Mouse (Mus musculus): ENCODE measurements around the gene Rpl38. TPM values are rescaled to one million over a fixed set of nuclear protein-coding genes. Genes with fewer than 3 reads are reported as not detected.
A peak's percentile ranks its signal among the peaks of the same experiment; 100 is the strongest.
"Not testable (repeated sequence)": the region's sequence is repeated elsewhere in the genome, so short reads cannot be mapped to it uniquely, and the experiment has no call there.

The Rpl38 gene
- polyA plus RNA-seq, 1 experiment from 2014 or later: 1,077 TPM

DNA sequence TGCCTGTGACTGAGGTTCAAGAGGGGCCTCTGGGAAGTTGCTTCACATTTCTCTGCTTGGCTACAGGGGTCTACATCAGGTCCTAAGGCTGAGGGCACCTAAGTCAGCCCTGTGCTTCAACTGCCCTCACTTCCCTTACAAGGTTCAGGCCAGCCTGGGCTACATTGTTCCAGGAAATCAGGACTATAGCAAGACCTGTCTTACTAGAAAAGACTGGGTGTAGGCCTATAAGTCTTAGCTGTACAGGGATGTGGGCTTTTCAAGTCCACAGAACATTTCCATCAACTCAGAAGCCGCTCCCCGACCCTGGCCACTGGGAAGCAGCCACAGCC is 5.4 kb downstream of the Rpl38 start:
- no peak overlapping the region for H3K9ac ChIP-seq
- no peaks in the 10 kb centered on the region for H3K9me3 ChIP-seq (replicated peaks)
- H3K4me3 ChIP-seq: no peak overlapping the region
- H3K36me3 ChIP-seq (ENCODE audit: poor library complexity, severe bottlenecking): peaks cover 44% of the 10 kb centered on the region
- no peak overlapping the region for H3K4me2 ChIP-seq
- no peak for ATAC-seq
- peaks cover 6% of the 10 kb centered on the region for H3K27me3 ChIP-seq
- H3K27ac ChIP-seq: no peak overlapping the region
- peaks cover 47% of the 10 kb centered on the region for H3K4me1 ChIP-seq
- 65% methylated on average over 2 of the region's 2 CpGs for WGBS

DNA sequence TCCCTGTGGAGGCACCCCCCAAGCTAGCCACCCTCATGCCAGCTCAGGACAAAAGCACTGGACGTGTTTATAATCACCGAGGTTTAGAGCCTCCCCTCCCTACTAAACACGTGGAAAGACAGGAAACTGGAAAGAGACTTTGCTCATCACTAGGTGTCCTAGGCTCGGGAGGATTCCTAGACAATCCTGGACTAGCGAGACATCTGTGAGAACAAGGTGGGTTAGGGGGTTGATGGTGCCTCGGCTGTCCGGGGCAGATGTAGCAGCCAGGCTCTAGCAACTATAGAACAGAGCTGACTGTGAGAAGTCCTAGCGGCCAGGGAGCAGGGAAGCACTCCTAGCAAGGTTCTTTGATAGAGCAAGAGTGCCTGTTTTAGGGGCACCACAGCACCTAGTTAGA is 5.9 kb downstream of the Rpl38 start:
- WGBS: 47% methylated on average over 8 of the region's 8 CpGs
- Histone ChIP-seq H3K9ac (no peak overlapping the region), H3K9me3 (replicated peaks) (no peaks in the 10 kb centered on the region), H3K36me3 (ENCODE audit: poor library complexity, severe bottlenecking) (peaks cover 44% of the 10 kb centered on the region), H3K4me2 (no peak overlapping the region), H3K4me3 (no peak overlapping the region), H3K27me3 (peaks cover 6% of the 10 kb centered on the region), H3K27ac (no peak overlapping the region), H3K4me1 (peaks cover 47% of the 10 kb centered on the region)
- no peak for ATAC-seq

DNA sequence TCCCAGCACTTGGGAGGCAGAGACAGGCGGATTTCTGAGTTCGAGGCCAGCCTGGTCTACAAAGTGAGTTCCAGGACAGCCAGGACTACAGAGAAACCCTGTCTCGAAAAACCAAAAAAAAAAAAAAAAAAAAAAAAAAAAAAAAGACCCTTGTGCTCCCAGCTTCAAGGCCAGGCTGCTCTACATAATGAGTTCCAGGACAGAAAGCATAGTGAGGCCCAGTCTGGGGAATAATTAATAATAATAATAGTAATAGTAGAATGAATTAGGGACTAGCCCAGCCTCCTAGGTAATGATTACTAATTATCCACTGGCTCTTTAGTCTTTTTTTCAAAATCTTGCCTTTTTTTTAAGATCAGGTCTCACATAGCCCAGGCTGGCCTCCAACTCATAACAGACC is 6.5 kb downstream of the Rpl38 start:
- not testable (repeated sequence) for H3K27ac ChIP-seq; H3K9ac ChIP-seq; ATAC-seq; H3K9me3 ChIP-seq (replicated peaks); H3K27me3 ChIP-seq
- H3K4me3 ChIP-seq: 0 out of 2 replicates have a peak overlapping the region, but pooled peaks have one; percentile 61
- peak overlapping the region; percentile 93 for H3K4me2 ChIP-seq
- H3K36me3 ChIP-seq (ENCODE audit: poor library complexity, severe bottlenecking): peaks cover 44% of the 10 kb centered on the region
- WGBS: 95% methylated on average over 2 of the region's 3 CpGs
- peaks cover 40% of the 10 kb centered on the region for H3K4me1 ChIP-seq

DNA sequence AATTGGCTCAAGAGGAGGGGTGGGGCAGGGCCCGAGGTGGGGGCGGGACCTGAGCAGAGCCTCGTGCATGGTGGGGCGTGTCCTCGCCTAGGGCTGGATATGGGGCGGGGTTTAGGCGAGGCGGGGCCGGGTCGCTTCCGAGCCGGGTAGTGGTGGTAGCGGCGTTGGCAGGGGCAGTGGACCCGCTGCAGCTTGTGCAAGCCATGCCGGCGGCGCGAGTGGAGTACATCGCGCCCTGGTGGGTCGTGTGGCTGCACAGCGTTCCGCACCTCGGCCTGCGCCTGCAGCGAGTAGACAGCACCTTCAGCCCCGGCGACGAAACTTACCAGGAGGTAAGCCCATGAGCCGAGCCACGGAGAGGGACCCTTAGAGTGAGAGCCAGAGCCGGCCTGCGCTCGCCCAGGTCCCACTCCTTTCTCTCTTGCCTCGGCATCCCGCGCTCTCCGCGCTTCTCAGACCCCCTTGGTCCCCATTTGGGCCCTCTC is 7.1 kb downstream of the Rpl38 start, which contains the start of gene Ttyh2:
Gene Ttyh2, plus strand, starts transcription at position 91 of the 485 bp plus-strand sequence.
- peaks cover 34% of the 10 kb centered on the region for H3K4me1 ChIP-seq
- ATAC-seq: peak; percentile 89

DNA sequence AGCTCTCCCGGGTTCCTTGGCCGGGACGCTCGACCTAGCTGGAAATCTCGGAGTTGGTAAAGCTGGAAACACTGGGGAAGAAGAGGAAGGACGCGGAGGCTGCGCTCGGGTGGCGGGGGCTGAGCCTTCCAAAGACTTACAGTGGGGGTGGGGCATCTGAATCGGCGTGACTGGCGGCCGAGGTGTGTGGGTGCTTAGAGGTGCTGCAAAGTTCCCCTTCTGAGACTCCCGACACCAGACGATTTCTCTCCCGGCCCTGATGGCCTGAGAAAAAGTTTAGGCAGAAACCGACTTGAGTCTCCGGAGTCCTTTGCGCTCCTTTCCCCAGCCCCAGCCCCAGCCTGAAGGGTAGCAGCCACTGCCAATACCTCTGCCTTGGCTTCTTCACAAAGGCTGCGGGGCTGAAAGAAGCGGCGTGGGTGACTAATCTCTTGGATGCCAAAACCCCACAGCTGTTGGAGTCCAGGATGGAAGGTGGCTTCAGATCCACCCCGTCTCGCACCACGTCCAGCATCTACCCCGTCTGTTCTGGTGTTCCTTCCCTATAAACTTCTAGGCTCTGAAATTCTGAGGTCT is 7.6 kb downstream of the Rpl38 start:
- H3K4me3 ChIP-seq: peak overlapping the region; percentile 61
- peaks cover 29% of the 10 kb centered on the region for H3K4me1 ChIP-seq
- H3K36me3 ChIP-seq (ENCODE audit: poor library complexity, severe bottlenecking): peaks cover 36% of the 10 kb centered on the region
- peaks cover 6% of the 10 kb centered on the region for H3K27me3 ChIP-seq
- 2% methylated on average over 27 of the region's 27 CpGs for WGBS
- ATAC-seq: peak; percentile 32
- H3K9ac ChIP-seq: peak overlapping the region; percentile 81
- H3K4me2 ChIP-seq: peak overlapping the region; percentile 93
- peak overlapping the region; percentile 51 for H3K27ac ChIP-seq
- no peaks in the 10 kb centered on the region for H3K9me3 ChIP-seq (replicated peaks)

More for the DNA sequence above, 7.1 kb downstream of the Rpl38 start, which contains the start of gene Ttyh2:
- Histone ChIP-seq H3K27ac (peak within 1 kb of the TSS; percentile 51), H3K36me3 (ENCODE audit: poor library complexity, severe bottlenecking) (peaks cover 42% of the 10 kb centered on the region), H3K4me2 (peak within 1 kb of the TSS; percentile 93), H3K9me3 (replicated peaks) (no peaks in the 10 kb centered on the region), H3K27me3 (peaks cover 6% of the 10 kb centered on the region), H3K9ac (peak within 1 kb of the TSS; percentile 81), H3K4me3 (peak within 1 kb of the TSS; percentile 61)
- under 1% methylated on average over 40 of the region's 40 CpGs for WGBS

DNA sequence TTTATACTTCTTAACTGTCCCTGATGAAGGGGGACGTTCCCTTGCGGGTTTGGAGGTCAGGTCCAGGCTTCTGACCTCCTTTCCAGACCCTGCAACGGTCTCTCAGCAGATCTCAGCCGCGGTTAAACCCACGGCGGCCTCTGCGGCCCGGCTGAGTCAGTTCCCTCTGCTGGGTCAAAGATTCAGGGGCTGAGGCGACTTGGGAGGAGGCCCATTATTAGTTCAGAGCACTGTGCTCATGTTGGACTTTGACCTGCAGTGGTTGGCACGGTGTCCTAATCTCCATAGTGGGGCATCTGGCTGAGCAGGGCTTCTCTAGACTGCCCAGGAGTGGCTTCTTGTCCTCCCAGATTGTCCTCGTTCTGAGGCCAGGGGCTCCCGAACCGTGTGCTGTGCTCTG is 8.1 kb downstream of the Rpl38 start:
- peaks cover 6% of the 10 kb centered on the region for H3K27me3 ChIP-seq
- no peaks in the 10 kb centered on the region for H3K9me3 ChIP-seq (replicated peaks)
- ATAC-seq: no peak
- H3K9ac ChIP-seq: peak overlapping the region; percentile 81
- peaks cover 31% of the 10 kb centered on the region for H3K36me3 ChIP-seq (ENCODE audit: poor library complexity, severe bottlenecking)
- no peak overlapping the region for H3K27ac ChIP-seq
- peak overlapping the region; percentile 93 for H3K4me2 ChIP-seq
- H3K4me3 ChIP-seq: peak overlapping the region; percentile 61
- 7% methylated on average over 14 of the region's 14 CpGs for WGBS
- peaks cover 27% of the 10 kb centered on the region for H3K4me1 ChIP-seq

DNA sequence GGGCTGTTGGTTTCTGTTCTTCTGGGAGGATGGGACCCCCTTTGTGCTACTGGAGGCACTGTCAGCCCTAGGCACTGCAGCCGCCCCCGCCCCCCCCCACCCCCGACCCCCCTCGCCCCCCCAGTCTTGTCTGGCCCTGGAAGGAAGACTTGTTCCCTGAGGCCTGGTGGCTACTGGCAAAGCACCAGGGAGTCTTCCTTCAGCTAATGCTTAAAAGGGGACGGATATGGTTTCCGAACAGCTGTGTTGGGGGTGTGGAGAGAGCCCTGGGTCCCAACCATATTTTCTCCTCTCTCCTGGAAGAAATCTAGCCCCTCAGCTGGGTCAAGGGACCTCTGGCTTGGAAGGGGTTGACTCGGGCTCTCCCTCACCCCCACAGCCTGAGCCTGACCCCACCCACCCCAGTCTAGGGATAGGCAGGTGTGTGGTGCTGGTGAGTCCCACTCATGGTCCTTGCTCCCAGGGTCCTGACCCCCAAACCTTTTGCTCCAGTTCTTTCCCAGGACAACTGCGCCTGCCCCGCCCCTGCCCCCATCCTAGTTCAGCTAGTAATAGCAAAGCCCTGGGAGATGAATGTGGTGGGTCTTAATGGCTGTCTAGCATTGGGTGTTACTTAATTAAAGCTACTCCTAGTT is 8.7 kb downstream of the Rpl38 start:
- WGBS: 42% methylated on average over 9 of the region's 9 CpGs
- Histone ChIP-seq H3K4me1 (peaks cover 27% of the 10 kb centered on the region), H3K27ac (no peak overlapping the region), H3K4me3 (peak overlapping the region; percentile 61), H3K27me3 (peaks cover 6% of the 10 kb centered on the region), H3K36me3 (ENCODE audit: poor library complexity, severe bottlenecking) (peaks cover 25% of the 10 kb centered on the region), H3K4me2 (peak overlapping the region; percentile 93), H3K9me3 (replicated peaks) (no peaks in the 10 kb centered on the region), H3K9ac (peak overlapping the region; percentile 81; the same call in 1 of the 2 replicates)
- ATAC-seq: no peak

DNA sequence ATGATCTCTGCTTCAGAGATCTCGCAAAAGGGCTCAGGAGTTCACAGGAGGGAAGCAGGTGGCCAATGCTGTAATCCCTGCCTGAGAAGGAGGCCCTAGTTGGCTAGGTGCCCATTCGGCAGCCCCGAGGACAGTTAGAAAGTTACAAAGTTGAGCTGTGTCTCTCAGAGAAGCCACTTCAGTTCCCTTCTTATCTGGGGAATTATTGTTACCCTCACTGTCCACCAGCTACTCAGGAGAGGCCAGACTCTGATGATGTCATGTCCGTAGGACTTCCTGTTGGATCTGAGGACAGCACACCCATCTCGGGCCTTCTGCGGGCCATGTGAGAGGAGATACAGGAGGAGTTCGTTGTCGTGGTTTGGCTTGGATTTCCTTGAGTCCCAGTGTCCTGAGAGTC is 11.3 kb downstream of the Rpl38 start:
- H3K27me3 ChIP-seq: peaks cover 6% of the 10 kb centered on the region
- WGBS: 78% methylated on average over 8 of the region's 8 CpGs
- H3K36me3 ChIP-seq (ENCODE audit: poor library complexity, severe bottlenecking): peaks cover 4% of the 10 kb centered on the region; the same call in 1 of the 2 replicates
- no peak overlapping the region for H3K4me3 ChIP-seq
- no peak overlapping the region for H3K9ac ChIP-seq
- H3K27ac ChIP-seq: no peak overlapping the region
- no peak overlapping the region for H3K4me2 ChIP-seq
- H3K9me3 ChIP-seq (replicated peaks): no peaks in the 10 kb centered on the region
- peaks cover 27% of the 10 kb centered on the region for H3K4me1 ChIP-seq
- ATAC-seq: no peak

DNA sequence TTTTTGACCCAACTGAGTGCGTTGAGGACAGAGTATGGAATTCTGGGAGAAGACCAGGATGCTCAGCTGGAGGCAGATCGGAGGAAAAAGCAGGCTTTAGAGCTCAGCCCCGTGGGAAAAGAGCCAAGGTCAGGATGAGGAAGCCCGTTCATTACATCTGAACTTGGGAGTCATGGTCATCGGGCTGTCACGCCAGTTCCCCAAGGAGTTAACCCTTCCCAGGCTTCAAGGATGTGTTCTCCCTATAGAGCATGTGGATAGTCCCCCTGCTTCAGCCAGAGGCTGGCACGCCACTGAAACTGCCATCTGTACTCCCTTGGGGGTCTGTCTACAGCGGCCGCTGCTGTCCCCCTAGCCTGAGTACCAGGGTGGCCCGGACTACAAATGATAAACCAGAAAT is 12.0 kb downstream of the Rpl38 start:
- no peak overlapping the region for H3K27ac ChIP-seq
- peaks cover 4% of the 10 kb centered on the region; the same call in 1 of the 2 replicates for H3K36me3 ChIP-seq (ENCODE audit: poor library complexity, severe bottlenecking)
- no peaks in the 10 kb centered on the region for H3K9me3 ChIP-seq (replicated peaks)
- no peak overlapping the region for H3K9ac ChIP-seq
- whole genome bisulfite sequencing: 69% methylated on average over 10 of the region's 10 CpGs
- H3K4me2 ChIP-seq: no peak overlapping the region
- ATAC-seq: no peak
- peaks cover 23% of the 10 kb centered on the region for H3K4me1 ChIP-seq
- no peak overlapping the region for H3K4me3 ChIP-seq
- peaks cover 6% of the 10 kb centered on the region for H3K27me3 ChIP-seq

DNA sequence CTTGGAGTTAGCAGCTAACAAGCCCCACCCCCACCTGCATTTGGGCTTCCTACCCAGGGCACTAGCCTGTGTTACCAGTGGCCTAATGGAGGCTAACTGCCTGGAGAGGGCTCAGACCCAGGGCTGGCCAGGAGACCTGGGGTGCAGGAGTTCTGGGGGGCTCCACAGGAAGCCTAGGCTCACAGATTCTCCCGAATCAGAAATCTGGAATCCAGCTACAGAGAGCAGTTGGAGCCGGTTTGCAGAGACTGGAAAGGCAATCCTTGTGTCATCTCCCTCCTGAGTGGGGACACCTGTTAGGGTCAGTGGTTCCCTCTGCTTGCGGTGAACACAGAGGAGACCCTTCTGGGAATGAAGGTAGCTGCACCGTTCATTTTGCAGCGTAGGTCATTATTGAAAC is 12.7 kb downstream of the Rpl38 start:
- Histone ChIP-seq H3K27me3 (peaks cover 6% of the 10 kb centered on the region), H3K27ac (no peak overlapping the region), H3K9ac (no peak overlapping the region), H3K36me3 (ENCODE audit: poor library complexity, severe bottlenecking) (peaks cover 4% of the 10 kb centered on the region; the same call in 1 of the 2 replicates), H3K4me1 (peaks cover 15% of the 10 kb centered on the region), H3K4me3 (no peak overlapping the region), H3K9me3 (replicated peaks) (no peaks in the 10 kb centered on the region), H3K4me2 (no peak overlapping the region)
- 68% methylated on average over 5 of the region's 5 CpGs for WGBS
- no peak for ATAC-seq

DNA sequence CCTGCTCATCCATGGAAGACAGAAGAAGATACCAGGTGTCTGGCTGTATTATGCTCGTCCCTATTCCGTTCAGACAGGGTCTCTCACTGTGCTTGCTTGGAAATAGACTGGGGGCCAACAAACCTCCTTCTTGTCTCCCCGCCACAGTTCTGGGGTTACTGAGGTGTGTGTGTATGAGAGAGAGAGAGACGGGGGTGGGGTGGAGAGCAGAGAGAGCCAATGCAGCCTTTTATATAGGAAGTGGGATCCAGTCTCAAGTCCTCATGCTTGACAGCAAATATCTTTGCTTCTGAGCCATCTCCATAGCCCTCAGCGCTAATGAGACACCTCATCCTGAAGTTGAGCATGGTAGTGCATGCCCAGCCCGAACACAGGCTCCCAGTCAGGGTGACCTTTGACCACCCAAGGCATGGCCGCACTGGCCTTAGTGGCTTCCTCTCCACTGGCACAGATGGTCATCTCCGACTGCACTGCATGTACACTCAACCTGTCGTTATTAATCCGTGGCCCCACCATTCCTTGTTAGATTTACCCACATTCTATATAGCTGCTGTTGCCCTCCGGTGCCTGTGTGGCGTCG is 14.1 kb downstream of the Rpl38 start:
- WGBS: 94% methylated on average over 13 of the region's 13 CpGs
- no peak for ATAC-seq

DNA sequence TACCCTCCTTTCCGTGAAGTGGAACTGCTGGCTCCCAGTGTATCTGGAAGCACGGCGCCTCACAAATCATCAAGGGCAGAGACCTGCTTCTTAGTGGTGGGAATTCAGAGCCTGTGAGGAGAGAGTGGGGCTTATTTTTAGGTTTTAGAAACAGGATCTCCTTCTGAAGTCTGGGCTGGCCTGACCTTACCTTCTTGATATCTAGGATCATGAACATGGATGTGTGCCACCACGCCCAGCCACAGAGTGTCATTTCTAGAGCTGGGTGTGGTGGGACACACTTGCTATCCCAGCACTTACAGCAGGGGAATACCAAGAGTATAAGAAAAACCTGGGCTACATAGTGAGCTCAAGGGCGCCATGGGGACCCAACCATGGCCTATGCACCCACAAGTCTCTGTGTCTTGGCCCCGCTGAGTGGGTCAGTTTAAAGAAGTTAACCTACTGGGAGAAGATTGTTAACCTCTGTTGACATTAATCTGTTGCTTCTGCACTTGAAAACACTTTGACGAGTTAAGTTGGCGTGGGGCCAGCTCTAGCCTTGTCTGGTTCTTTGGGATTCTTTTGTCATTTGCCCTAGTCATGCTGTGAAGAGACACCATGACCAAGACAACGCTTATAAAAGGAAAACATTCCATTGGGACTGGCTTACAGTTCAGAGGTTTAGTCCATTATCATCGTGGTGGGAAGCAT is 14.9 kb downstream of the Rpl38 start:
- WGBS: 82% methylated on average over 10 of the region's 10 CpGs
- Histone ChIP-seq H3K9ac (no peak overlapping the region), H3K4me3 (no peak overlapping the region)

More for the DNA sequence above, 14.1 kb downstream of the Rpl38 start:
- H3K9me3 ChIP-seq (replicated peaks): no peaks in the 10 kb centered on the region
- H3K27me3 ChIP-seq: no peaks in the 10 kb centered on the region
- no peak overlapping the region for H3K27ac ChIP-seq
- no peak overlapping the region for H3K9ac ChIP-seq
- H3K36me3 ChIP-seq (ENCODE audit: poor library complexity, severe bottlenecking): peaks cover 4% of the 10 kb centered on the region; the same call in 1 of the 2 replicates
- no peak overlapping the region for H3K4me2 ChIP-seq
- H3K4me3 ChIP-seq: no peak overlapping the region
- peaks cover 1% of the 10 kb centered on the region for H3K4me1 ChIP-seq

More for the DNA sequence above, 14.9 kb downstream of the Rpl38 start:
- no peaks in the 10 kb centered on the region; the same call in 1 of the 2 replicates for H3K4me1 ChIP-seq
- no peak overlapping the region for H3K4me2 ChIP-seq
- no peaks in the 10 kb centered on the region for H3K27me3 ChIP-seq
- no peaks in the 10 kb centered on the region for H3K9me3 ChIP-seq (replicated peaks)
- no peak for ATAC-seq
- H3K36me3 ChIP-seq (ENCODE audit: poor library complexity, severe bottlenecking): peaks cover 4% of the 10 kb centered on the region; the same call in 1 of the 2 replicates
- H3K27ac ChIP-seq: no peak overlapping the region
